Mouse (Mus musculus) ZHBTc4 (cell line): Measurements from ENCODE around the gene Lrrc3.

Source experiments
- DNase-seq: peaks from one replicate; pipeline ENCODE4 v3.0.0-alpha.2; 2011; ENCODE audit warnings: low read depth, low spot score

Gene Lrrc3

GRCm38 (mm10) chr10:77867546-77867945 is 34.8 kb downstream of the Lrrc3 start:
- DNase-seq: no peak

DNA sequence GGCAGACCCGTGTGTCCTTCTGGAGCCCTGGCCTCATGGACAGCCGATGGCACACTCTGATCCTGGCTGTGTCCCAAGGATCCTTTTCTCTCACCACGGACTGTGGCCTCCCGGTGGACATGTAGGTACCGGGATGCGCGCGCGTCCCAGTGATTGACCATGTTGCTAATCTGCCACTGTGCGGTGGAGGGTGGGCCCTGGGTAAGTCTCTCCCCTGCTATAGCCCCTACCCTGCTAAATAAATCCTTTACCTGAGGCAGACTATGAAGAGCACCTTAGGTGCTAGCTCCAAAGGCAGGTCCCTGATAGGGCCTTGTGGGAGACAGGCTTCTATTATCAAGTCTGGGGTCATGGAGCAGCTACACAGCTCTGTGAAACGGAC is 37.6 kb downstream of the Lrrc3 start:
- no peak for DNase-seq

DNA sequence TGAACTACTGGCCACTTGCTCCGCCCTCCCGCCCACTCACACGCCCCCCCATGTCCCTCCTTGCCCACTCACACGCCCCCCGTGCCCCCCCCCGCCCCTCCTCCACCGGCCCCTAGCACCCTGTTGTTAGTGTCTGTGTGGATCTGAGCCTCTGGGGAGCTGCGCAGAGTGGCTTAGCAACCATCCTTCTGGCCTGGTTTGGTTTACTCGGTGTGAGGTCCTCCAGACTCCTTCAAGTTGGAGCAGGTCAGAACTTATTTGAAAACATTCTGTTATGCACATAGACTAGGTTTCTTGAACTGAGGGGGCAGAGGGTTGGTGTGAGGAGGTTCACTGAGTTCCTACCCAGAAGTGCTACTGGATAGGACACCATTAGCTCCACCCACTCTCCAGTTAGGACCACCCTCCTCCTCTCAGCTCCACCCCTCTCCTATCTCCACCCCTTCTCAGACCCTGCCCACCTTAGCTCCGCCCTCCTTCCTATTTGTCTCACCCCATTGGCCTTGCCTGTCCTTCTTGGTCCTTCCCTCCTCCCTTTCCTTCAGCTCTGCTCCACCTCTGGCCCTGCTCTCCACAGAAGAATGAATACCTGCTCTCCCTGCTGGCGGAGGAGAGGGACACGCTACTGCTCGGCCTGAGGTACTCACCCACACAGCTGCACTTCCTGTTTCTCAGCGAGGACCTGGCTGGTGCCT is 38.1 kb downstream of the Lrrc3 start:
- peak; percentile 87 for DNase-seq

- DNase-seq: no peak
Observed at GRCm38 (mm10) chr10:77861675-77862074, 40.7 kb downstream of the Lrrc3 start, which contains the start of gene Gm3285. Gene Gm3285, plus strand, starts transcription at chr10:77861975.

GRCm38 (mm10) chr10:77852559-77852958 is 49.8 kb downstream of the Lrrc3 start, which contains the start of gene Gm10318:
Gene Gm10318, plus strand, starts transcription at chr10:77852859.
- DNase-seq: no peak
